Mouse (Mus musculus) left cerebral cortex, adult 2 months (tissue): ENCODE measurements around the gene Tmem248. TPM values are rescaled to one million over a fixed set of nuclear protein-coding genes. Genes with fewer than 3 reads are reported as not detected.

ENCODE experiments used
- DNase-seq, 2 experiments: peaks; one replicate each; pipeline ENCODE4 v3.0.0; 2021 to 2022; ENCODE audit warnings: low spot score in 2 of 2, mixed read lengths in 1 of 2; ENCODE audit errors: extremely low spot score in 1 of 2
- H3K27ac ChIP-seq: fragments of 200-600 bp; 2 replicates; pipeline ENCODE4 v1.8.1; 2022
- H3K4me3 ChIP-seq: fragments of 200-600 bp; 2 replicates; pipeline ENCODE4 v1.8.1; 2022
- CTCF ChIP-seq: fragments of 200-600 bp; IDR thresholded peaks from 2 replicates; pipeline ENCODE4 v1.8.1; 2022; ENCODE audit warnings: antibody characterized with exemption, mild to moderate bottlenecking, moderate library complexity
- intact Hi-C: fragments of 180-260 bp; cut with DNase I; formaldehyde crosslinking; loops from one replicate; pipeline ENCODE4 v1.15.1; 2025
- long read RNA-seq, 2 experiments: library from polyadenylated mRNA; stranded (forward); transcript quantifications; one replicate each; pipeline ENCODE4 v2.0.0; 2021; ENCODE audit warnings: borderline mapping rate in 2 of 2
- total RNA-seq, 2 experiments: library from RNA; stranded (reverse); gene quantifications; 2 replicates each; pipeline ENCODE4 v1.2.3; 2021

Tmem248 gene
- total RNA-seq = 10 to 100 TPM; 37.9 to 39.1 TPM
- long read RNA-seq, experiment 1, transcript Tmem248-202 (7 exons, 3,570 nt) = major isoform, 48 of 60 reads
- long read RNA-seq, experiment 1, partial matches to known transcripts = 3 of 60 reads
- long read RNA-seq, experiment 1, other reads (novel, unspliced or antisense) = 8 of 60 reads
- long read RNA-seq, experiment 2, transcript Tmem248-202 (7 exons, 3,570 nt) = major isoform, 49 of 51 reads
- long read RNA-seq, experiment 2, partial matches to known transcripts = 0 of 51 reads
- long read RNA-seq, experiment 2, other reads (novel, unspliced or antisense) = 2 of 51 reads

- no peak within 1 kb of the TSS for H3K4me3 ChIP-seq
- intact Hi-C loops = no loop called here
- no peak; the same call in none of the 2 replicates for TF ChIP-seq CTCF
- DNase-seq = no peak
- no peak within 1 kb of the TSS for H3K27ac ChIP-seq
Measured at GRCm38 (mm10) chr5:130216781-130217180, at the start of gene Tmem248. Gene Tmem248 (plus strand): TSS chr5:130217081.

DNA sequence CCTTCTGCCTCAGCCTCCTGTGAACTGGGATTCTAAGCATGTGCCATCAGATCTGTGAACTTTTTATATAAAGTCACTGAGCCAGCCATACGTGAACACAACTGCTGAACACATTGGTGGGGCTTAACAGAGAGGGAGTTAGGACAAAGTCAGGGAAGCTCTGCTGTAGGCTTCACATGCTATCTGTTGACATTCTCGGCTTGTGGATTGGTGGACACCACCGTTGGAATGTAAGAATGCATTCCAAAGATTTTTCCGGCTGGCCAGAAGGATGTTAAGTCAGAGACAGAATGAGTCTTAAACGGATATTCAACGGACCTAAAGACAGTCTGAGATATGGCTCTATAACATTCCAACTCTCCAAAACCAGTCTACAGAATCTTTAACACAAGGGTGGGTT lies 47.8 kb upstream of the Tmem248 start:
- no peak for TF ChIP-seq CTCF
- intact Hi-C loops = no loop called here
- Histone ChIP-seq H3K4me3 (no peak overlapping the region), H3K27ac (no peak overlapping the region)
- no peak for DNase-seq

DNA sequence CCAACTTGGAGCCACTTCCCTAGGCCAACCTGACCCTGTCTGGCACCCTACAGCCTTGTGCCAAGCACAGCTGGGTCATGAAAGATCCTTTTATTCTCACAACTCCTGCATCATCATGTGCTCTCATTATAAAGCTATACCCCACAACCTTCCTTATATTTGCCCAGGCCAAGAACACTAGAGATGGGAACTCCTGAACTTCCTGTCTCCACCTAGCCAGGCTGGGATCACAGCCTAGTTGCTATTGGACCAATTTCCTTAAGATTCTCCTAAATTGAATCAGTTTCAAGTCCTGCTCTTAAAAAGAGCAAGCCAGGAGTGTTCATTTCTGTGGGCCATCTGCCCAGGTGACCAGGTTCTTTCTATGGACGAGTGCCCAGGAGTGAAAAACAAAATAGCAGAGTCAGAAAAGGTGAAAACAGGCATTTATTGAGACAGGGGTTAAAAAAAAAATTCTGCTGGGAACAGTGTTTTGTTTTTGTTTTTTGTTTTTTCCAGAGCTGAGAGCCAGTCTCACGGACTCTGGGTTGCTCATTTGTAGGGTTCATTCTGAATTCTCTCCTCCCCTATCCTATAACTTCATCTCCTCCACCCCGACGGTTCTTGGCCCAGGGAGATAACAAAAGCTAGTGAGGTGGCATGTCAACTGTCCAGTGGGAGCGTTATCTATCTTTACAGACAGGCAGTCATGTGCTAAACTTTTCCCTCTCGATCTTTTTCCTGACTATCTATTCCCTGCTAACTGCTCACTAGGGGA lies 46.0 kb upstream of the Tmem248 start:
- no peak for TF ChIP-seq CTCF
- intact Hi-C loops = no loop called here
- no peak for DNase-seq
- Histone ChIP-seq H3K4me3 (peak overlapping the region; percentile 97), H3K27ac (peak overlapping the region; percentile 97)

DNA sequence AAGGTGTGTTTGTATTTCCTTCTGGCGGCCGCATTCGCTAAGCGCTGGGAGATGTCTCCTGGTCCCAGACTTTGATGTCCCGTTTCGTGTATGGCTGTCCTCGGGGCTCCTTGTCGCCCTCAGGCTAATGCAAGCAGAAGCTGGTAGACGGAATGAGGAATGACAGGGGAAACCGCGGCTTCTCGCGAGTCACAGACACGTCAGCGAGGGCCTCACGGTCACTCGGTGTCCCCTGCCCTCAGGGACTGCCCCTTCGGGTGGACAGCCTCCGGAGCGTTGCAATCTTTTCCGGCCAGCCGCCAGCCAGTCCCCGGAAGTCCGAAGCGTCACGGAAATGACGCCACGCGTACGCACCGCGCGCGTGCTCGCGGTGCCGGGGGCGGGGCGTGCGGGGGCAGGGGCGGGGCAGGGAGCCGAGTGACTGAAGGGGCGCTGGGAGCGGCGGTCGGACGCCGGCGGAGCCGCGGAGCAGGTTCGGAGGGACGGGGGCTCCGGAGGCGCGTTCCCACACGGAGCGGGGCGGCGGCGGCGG lies 45.4 kb upstream of the Tmem248 start, which contains the start of gene Rabgef1:
Gene Rabgef1, plus strand, starts transcription at position 376 of the 532 bp plus-strand sequence.
- peak; percentile 92 to 96 for DNase-seq
- intact Hi-C loops = no loop called here
- Histone ChIP-seq H3K4me3 (peak within 1 kb of the TSS; percentile 97), H3K27ac (peak within 1 kb of the TSS; percentile 97)
- no peak for TF ChIP-seq CTCF

- no peak for TF ChIP-seq CTCF
- peak overlapping the region; percentile 85 for H3K27ac ChIP-seq
- H3K4me3 ChIP-seq = peak overlapping the region; percentile 97
- DNase-seq = no peak
- intact Hi-C loops = no loop called here
Measured at GRCm38 (mm10) chr5:130171956-130172601, 44.8 kb upstream of the Tmem248 start.

- intact Hi-C loops = no loop called here
- H3K27ac ChIP-seq = no peak overlapping the region
- peak overlapping the region; percentile 97 for H3K4me3 ChIP-seq
- TF ChIP-seq CTCF = no peak
- no peak for DNase-seq
Measured at GRCm38 (mm10) chr5:130173012-130173411, 43.9 kb upstream of the Tmem248 start.

DNA sequence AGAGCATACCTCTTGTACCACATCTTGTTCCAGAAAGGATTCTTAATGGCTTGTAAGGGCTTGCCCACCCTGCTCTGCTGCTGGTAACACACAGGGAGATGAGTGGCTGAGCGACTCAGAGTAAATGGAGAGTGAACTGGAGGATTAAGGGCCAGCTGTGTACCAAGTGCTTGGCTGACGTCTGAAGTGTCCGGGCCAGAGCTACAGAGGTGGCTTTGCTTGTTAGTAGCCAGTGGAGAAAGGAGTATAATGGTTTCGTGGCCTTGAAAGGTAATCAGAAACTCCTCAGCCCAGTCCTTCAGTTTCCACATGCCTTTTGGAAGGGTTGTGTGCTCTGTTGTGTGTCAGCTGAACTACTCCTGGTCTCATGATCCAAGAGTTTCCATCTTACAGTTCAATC lies 39.0 kb upstream of the Tmem248 start:
- Histone ChIP-seq H3K4me3 (no peak overlapping the region), H3K27ac (no peak overlapping the region)
- no peak for DNase-seq
- TF ChIP-seq CTCF = no peak
- intact Hi-C loops = no loop called here

GRCm38 (mm10) chr5:130180362-130180761 lies 36.5 kb upstream of the Tmem248 start:
- H3K27ac ChIP-seq = no peak overlapping the region
- no peak for DNase-seq
- TF ChIP-seq CTCF = no peak
- no peak overlapping the region for H3K4me3 ChIP-seq
- intact Hi-C loops = no loop called here

GRCm38 (mm10) chr5:130181740-130182540 lies 34.9 kb upstream of the Tmem248 start:
- H3K4me3 ChIP-seq = no peak overlapping the region
- no peak for TF ChIP-seq CTCF
- intact Hi-C loops = no loop called here
- no peak for DNase-seq
- no peak overlapping the region for H3K27ac ChIP-seq

DNA sequence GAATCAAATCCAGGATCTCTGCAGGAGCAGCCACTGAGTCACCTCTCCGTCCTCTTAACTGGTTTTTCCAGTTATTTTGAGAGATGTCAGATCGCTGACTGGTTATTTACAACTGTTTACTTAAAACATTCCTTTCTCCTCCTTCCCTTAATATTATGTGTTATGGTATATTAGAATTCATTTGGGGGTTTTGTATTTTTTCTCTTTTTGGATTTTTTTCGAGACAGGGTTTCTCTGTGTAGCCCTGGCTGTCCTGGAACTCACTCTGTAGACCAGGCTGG lies 34.4 kb upstream of the Tmem248 start:
- DNase-seq = no peak
- Histone ChIP-seq H3K27ac (no peak overlapping the region), H3K4me3 (no peak overlapping the region)
- intact Hi-C loops = no loop called here
- TF ChIP-seq CTCF = no peak

GRCm38 (mm10) chr5:130184193-130184856 lies 32.6 kb upstream of the Tmem248 start:
- TF ChIP-seq CTCF = no peak
- no peak for DNase-seq
- Histone ChIP-seq H3K27ac (no peak overlapping the region), H3K4me3 (no peak overlapping the region)
- intact Hi-C loops = no loop called here
